Mouse (Mus musculus) cerebellum, adult 11-12 months (tissue): ENCODE data around the gene Otulinl.

ENCODE experiments used
- DNase-seq: peaks from one replicate; pipeline ENCODE4 v3.0.0; 2022

Otulinl gene

GRCm38 (mm10) chr15:27612533-27613221 lies 68.7 kb downstream of the Otulinl start:
- peak; percentile 70 for DNase-seq

DNA sequence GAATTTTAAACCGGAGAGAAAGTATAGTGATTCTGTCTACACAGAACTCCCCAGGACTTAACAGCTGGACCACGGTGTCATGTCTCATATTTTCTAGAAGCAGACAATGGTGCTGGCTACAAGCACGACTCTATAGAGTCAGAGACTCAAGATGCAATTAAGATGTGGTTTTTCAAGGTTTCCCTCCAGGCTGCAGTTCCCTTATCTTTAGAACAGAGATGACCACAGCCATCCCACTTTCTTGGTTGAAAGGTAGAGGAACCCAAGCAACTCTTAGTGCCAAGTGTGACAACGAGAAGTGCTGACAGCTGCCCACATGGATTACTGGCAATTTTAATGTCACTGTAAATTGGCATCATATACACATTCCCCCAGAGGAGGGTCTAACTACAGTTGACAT lies 71.8 kb downstream of the Otulinl start:
- no peak for DNase-seq

- DNase-seq = no peak
These were observed 76.1 kb downstream of the Otulinl start for GRCm38 (mm10) chr15:27605252-27605651.
